Mouse (Mus musculus) cerebellum, postnatal 14 days (tissue): ENCODE measurements at regions not wholly inside any gene's neighbourhood (a gene's known extent, or its start where the extent isn't known, plus 50 kb on each side); places are given as distances from the start of the nearest gene placed in this dataset.

Source experiments
- DNase-seq, 2 experiments: peaks; one replicate each; pipeline ENCODE4 v3.0.0; 2021; ENCODE audit warnings: mixed read lengths in 2 of 2

DNA sequence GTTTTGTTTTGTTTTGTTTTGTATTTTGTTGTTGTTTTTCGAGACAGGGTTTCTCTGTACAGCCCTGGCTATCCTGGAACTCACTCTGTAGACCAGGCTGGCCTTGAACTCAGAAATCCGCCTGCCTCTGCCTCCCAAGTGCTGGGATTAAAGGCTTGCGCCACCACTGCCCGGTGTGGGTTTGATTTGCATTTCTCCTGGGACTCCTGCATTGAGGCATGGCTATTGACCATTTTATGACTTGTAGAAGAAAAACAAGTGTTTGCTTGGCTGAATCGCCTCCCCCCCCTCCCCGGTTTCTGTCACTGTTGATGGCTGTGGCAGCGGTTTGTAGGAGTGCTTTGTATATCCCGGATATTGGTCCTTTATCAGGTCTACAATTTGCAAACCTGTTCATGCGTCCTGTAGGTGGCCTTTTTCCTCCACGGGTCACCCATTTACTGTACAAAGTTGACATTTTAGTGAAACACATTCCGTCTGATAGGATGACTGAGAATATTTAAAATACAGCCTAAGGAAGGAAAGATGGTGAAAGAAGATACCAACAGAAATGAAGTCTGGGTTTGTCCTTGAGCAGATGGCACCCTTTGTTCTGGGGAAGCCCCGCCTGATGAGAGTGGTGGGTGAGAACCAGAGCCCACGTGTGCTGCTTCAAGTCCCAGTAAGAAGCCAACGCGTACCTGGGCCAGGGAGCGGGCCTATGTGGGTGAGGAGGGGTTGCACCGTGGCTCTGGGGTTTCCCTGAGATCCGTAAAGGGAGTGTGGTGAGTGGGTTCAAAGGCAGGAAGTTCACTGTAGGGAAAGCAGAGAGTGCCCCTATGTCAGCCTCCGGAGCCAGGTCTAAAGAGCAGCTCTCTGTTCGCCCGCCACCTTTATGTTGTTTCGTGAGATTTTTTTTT is 52.6 kb upstream of the Smndc1 start:
- DNase-seq, result no peak

DNA sequence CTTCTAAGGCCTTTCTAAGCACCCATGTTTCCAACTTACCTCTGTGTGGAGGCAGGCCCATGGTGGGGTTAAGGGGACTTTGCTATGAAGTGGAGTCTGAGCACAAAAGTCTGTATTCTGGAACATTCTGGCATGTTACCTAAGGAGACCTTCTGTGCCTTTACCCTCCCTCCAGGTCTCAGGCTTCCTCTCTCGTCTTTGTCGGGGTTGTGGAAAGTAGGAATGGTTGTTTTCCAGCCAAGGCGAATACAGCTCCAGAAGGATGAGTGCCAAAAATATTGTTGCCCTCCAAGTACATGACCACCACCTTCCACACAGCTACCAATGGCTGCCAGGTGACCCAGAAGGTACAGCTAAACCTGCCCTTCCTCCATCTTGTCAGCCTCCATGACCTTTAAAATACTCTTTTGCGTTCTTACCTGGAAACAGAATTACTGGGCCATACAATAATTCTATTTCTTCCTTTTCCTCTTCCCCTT is 51.8 kb upstream of the Smndc1 start:
- DNase-seq, result peak in 1 of 2 experiments; percentile 57

DNA sequence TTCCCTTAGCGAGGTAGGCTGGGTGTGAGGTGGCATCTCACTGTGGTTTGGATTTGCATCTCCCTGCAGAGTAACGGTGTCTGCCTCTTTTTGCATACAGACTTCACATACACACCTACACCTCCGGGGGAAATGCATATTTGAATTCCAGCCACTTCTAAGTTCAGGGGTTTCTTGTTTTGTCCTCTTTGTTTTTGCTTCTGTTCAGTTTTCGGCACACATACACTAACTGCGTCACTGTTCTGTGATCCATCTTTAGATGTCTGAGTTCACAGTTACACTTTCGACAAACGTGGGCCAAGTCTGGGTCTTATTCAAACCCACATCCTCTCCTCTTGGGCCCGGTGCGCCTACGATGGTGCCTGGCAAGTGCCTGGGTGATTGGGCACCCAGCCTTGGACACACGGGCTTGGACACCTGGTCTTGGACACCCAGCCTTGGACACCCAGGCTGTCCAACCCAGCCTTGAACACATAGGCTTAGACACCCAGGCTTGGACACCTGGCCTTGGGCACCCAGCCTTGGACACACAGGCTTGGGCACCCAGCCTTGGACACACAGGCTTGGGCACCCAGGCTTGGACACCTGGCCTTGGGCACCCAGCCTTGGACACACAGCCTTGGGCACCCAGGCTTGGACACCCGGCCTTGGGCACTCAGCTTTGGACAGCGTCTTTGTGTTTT is 51.2 kb upstream of the Smndc1 start:
- peak in 1 of 2 experiments; percentile 53 for DNase-seq

DNA sequence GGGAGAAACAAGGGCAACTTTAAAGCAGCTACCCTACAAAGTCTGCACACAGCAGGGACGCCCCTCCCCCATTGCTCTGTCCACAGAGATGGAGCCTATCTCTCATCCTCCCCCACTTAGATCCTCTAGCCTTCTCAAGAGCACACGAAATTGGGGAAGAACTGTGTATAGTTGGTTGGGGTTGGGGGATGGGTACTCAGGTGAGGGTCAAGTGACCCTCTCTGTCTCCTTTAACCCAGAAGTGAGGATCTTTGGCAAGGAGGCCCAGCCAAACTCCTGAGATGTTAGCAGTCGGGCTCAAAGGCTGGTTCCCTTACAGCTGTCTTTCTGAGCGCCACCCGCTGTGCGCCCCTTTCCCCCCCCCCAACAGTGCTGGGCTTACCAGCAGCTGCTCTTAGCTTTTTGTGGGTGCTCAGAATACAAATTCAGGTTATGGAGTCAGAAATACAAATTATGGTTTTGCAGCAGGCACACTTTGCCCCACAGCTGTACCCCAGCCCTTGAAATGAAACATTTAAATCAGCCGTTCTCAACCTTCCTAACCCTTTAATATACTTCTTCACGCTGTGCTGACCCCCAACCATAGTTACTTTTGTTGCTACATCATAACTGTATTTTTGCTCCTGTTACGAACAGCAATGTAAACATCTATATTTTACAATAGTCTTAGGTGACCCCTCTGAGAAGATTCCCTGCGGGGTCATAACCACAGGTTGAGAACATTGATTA is 50.1 kb upstream of the Smndc1 start:
- DNase-seq, result peak in 1 of 2 experiments; percentile 32
